Mouse (Mus musculus) olfactory bulb, adult 2 months (tissue): ENCODE data around the gene Cyp2w1.

Source experiments
- CTCF ChIP-seq: fragments of 200-500 bp; IDR thresholded peaks from 2 replicates; pipeline ENCODE4 v1.5.1; 2012; ENCODE audit warnings: low read depth, mild to moderate bottlenecking, low read length, moderate library complexity; ENCODE audit not compliant: insufficient read depth
- POLR2A ChIP-seq: fragments of 200-500 bp; IDR thresholded peaks from 2 replicates; pipeline ENCODE4 v1.6.1; 2012; ENCODE audit warnings: mild to moderate bottlenecking, low read depth, low read length, moderate library complexity; ENCODE audit not compliant: insufficient read depth

- no peak for TF ChIP-seq POLR2A
- TF ChIP-seq CTCF = no peak
Observed at GRCm38 (mm10) chr5:139380385-139381248, 28.2 kb downstream of the Cyp2w1 start.
